Mouse (Mus musculus): ENCODE data around the gene Psen1. TPM values are rescaled to one million over a fixed set of nuclear protein-coding genes. Genes with fewer than 3 reads are reported as not detected.

Psen1 gene
- total and polyA plus RNA-seq, 2 experiments from 2014 or later = 27.6 to 29.9 TPM

GRCm38 (mm10) chr12:83698637-83699036 is 10.7 kb downstream of the Psen1 start:
- ATAC-seq (ENCODE audit: insufficient read depth, low read depth) (no peak), DNase-seq (ENCODE audit: low spot score) (no peak)
- WGBS = 85% methylated on average over 4 of the region's 4 CpGs
- no peaks in the 10 kb centered on the region for H3K4me1 ChIP-seq (ENCODE audit: control insufficient read depth, insufficient read depth)
- TF ChIP-seq CTCF (IDR thresholded peaks at IDR 0.05; ENCODE audit: low read depth) (no peak), EP300 (IDR thresholded peaks at IDR 0.05; ENCODE audit: low read depth) (no peak)
- no peak overlapping the region for H3K27ac ChIP-seq (ENCODE audit: low read depth)
- no peak overlapping the region for H3K4me3 ChIP-seq (ENCODE audit: low read depth, low read length)
- no peak overlapping the region for H3K9ac ChIP-seq (replicated peaks; ENCODE audit: low read depth, low read length)
- no peaks in the 10 kb centered on the region for H3K27me3 ChIP-seq (ENCODE audit: control insufficient read depth, insufficient read depth, low read length)
- no peaks in the 10 kb centered on the region for H3K9me3 ChIP-seq (replicated peaks; ENCODE audit: control insufficient read depth, low read length)
- peaks cover 21% of the 10 kb centered on the region for H3K36me3 ChIP-seq (replicated peaks; ENCODE audit: control insufficient read depth, insufficient read depth, low read length)
- no peak overlapping the region for H3K4me2 ChIP-seq (ENCODE audit: low read depth, low read length)

- TF ChIP-seq CTCF (IDR thresholded peaks at IDR 0.05; ENCODE audit: low read depth) (no peak), EP300 (IDR thresholded peaks at IDR 0.05; ENCODE audit: low read depth) (no peak)
- DNase-seq (ENCODE audit: low spot score) (no peak), ATAC-seq (ENCODE audit: insufficient read depth, low read depth) (no peak)
- no peak overlapping the region for H3K4me2 ChIP-seq (ENCODE audit: low read depth, low read length)
- no peaks in the 10 kb centered on the region for H3K4me1 ChIP-seq (ENCODE audit: control insufficient read depth, insufficient read depth)
- H3K4me3 ChIP-seq (ENCODE audit: low read depth, low read length) = no peak overlapping the region
- peaks cover 25% of the 10 kb centered on the region for H3K36me3 ChIP-seq (replicated peaks; ENCODE audit: control insufficient read depth, insufficient read depth, low read length)
- no peaks in the 10 kb centered on the region for H3K27me3 ChIP-seq (ENCODE audit: control insufficient read depth, insufficient read depth, low read length)
- H3K27ac ChIP-seq (ENCODE audit: low read depth) = no peak overlapping the region
- no peak overlapping the region for H3K9ac ChIP-seq (replicated peaks; ENCODE audit: low read depth, low read length)
- no peaks in the 10 kb centered on the region for H3K9me3 ChIP-seq (replicated peaks; ENCODE audit: control insufficient read depth, low read length)
- 94% methylated on average over 7 of the region's 7 CpGs for WGBS
These were observed 13.7 kb downstream of the Psen1 start for GRCm38 (mm10) chr12:83701608-83702007.

DNA sequence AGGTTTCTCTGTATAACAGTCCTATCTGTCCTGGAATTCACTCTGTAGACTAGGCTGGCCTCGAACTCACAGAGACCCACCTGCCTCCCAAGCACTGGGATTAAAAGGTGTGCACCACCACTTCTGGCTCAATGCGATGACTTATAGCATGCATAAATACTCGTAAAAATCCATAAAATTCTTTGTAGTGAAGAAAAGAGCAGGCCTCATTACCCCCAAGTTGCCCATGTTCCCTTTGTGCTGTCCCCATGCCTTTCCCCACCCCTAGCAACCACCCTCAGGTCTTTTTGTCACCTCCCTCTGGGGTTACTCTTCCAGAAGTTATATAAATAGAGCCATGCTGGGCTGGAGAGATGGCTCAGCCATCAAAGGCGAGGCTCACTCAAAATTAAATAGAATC is 14.8 kb downstream of the Psen1 start:
- Histone ChIP-seq H3K27ac (ENCODE audit: low read depth) (no peak overlapping the region), H3K4me1 (ENCODE audit: control insufficient read depth, insufficient read depth) (no peaks in the 10 kb centered on the region), H3K9me3 (replicated peaks; ENCODE audit: control insufficient read depth, low read length) (no peaks in the 10 kb centered on the region), H3K4me3 (ENCODE audit: low read depth, low read length) (no peak overlapping the region), H3K9ac (replicated peaks; ENCODE audit: low read depth, low read length) (no peak overlapping the region), H3K27me3 (ENCODE audit: control insufficient read depth, insufficient read depth, low read length) (no peaks in the 10 kb centered on the region), H3K36me3 (replicated peaks; ENCODE audit: control insufficient read depth, insufficient read depth, low read length) (peaks cover 25% of the 10 kb centered on the region), H3K4me2 (ENCODE audit: low read depth, low read length) (no peak overlapping the region)
- DNase-seq (ENCODE audit: low spot score) (no peak), ATAC-seq (ENCODE audit: insufficient read depth, low read depth) (no peak)
- TF ChIP-seq EP300 (IDR thresholded peaks at IDR 0.05; ENCODE audit: low read depth) (no peak), CTCF (IDR thresholded peaks at IDR 0.05; ENCODE audit: low read depth) (no peak)
- 83% methylated on average over 4 of the region's 4 CpGs for WGBS

- H3K36me3 ChIP-seq (replicated peaks; ENCODE audit: control insufficient read depth, insufficient read depth, low read length) = 0 out of 2 replicates have a peak, but pooled peaks cover 24% of the 10 kb centered on the region
- 92% methylated on average over 4 of the region's 4 CpGs for WGBS
These were observed 19.0 kb downstream of the Psen1 start for GRCm38 (mm10) chr12:83706951-83707350.

DNA sequence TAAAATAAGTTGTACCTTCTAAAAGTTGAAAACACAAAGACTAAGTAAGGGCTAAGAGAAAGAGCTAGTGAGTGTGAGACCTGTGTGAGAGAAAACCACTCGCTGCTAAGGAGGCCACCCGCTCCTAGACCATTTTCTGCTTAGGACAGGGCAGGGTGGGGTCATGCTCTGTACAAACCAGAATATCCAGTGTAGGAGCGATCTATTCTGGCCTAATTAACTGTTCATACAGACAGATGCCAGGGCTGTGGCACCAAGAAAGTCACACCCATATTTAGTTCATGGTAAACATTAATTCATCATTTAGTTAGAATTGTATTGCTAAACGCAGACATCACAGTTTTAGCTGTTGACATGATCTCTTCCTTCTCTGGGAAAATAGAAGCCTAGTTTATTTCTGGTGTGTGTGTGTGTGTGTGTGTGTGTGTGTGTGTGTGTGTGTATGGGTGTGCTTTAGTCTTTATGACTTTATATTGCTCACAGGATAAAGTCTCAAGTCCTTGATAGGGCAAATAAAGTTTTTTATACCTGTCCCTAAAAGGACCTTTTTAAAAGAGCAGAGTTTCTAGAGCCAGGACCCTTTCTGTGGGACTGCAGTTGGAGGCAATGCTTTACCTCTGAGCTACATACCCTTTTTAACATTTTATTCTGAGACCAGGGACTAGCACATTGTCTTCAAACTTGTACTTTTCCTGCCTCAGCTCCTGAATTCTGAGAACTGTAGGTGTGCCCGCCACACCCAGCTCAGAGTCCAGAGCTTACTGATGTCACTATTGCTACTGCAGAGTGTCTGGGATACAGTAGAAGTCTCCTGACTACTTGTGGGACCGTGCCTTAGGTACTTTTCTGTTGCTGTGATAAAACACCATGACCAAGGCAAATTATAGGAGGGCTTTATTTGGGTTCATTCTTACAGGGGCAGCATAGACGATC is 20.5 kb downstream of the Psen1 start:
- no peak overlapping the region for H3K4me3 ChIP-seq (ENCODE audit: low read depth, low read length)
- no peak overlapping the region for H3K4me2 ChIP-seq (ENCODE audit: low read depth, low read length)
- H3K27me3 ChIP-seq (ENCODE audit: control insufficient read depth, insufficient read depth, low read length) = no peaks in the 10 kb centered on the region
- TF ChIP-seq EP300 (IDR thresholded peaks at IDR 0.05; ENCODE audit: low read depth) = no peak
- no peak for TF ChIP-seq CTCF (IDR thresholded peaks at IDR 0.05; ENCODE audit: low read depth)
- no peak overlapping the region for H3K9ac ChIP-seq (replicated peaks; ENCODE audit: low read depth, low read length)
- H3K36me3 ChIP-seq (replicated peaks; ENCODE audit: control insufficient read depth, insufficient read depth, low read length) = peaks cover 36% of the 10 kb centered on the region; the same call in 1 of the 2 replicates
- ATAC-seq (ENCODE audit: insufficient read depth, low read depth) = no peak
- no peaks in the 10 kb centered on the region for H3K4me1 ChIP-seq (ENCODE audit: control insufficient read depth, insufficient read depth)
- no peak for DNase-seq (ENCODE audit: low spot score)
- 86% methylated on average over 7 of the region's 7 CpGs for WGBS
- no peaks in the 10 kb centered on the region for H3K9me3 ChIP-seq (replicated peaks; ENCODE audit: control insufficient read depth, low read length)
- no peak overlapping the region for H3K27ac ChIP-seq (ENCODE audit: low read depth)

More at GRCm38 (mm10) chr12:83706951-83707350, 19.0 kb downstream of the Psen1 start:
- no peaks in the 10 kb centered on the region for H3K27me3 ChIP-seq (ENCODE audit: control insufficient read depth, insufficient read depth, low read length)
- ATAC-seq (ENCODE audit: insufficient read depth, low read depth) = no peak
- no peak for DNase-seq (ENCODE audit: low spot score)
- no peak overlapping the region for H3K4me3 ChIP-seq (ENCODE audit: low read depth, low read length)
- no peaks in the 10 kb centered on the region for H3K9me3 ChIP-seq (replicated peaks; ENCODE audit: control insufficient read depth, low read length)
- no peak overlapping the region for H3K27ac ChIP-seq (ENCODE audit: low read depth)
- H3K4me2 ChIP-seq (ENCODE audit: low read depth, low read length) = no peak overlapping the region
- no peaks in the 10 kb centered on the region for H3K4me1 ChIP-seq (ENCODE audit: control insufficient read depth, insufficient read depth)
- no peak overlapping the region for H3K9ac ChIP-seq (replicated peaks; ENCODE audit: low read depth, low read length)
- no peak for TF ChIP-seq EP300 (IDR thresholded peaks at IDR 0.05; ENCODE audit: low read depth)
- TF ChIP-seq CTCF (IDR thresholded peaks at IDR 0.05; ENCODE audit: low read depth) = no peak

Measured in heart, postnatal 0 days (tissue).